10 mouse cellular contexts compared by ENCODE assay signal in genomic region chr13:76304637-76305122, GRCm38 (mm10). TPM values are rescaled to one million over a fixed set of nuclear protein-coding genes. Genes with fewer than 3 reads are reported as not detected.
DNase-seq lines count a peak whose midpoint lies in the region; ATAC-seq and TF ChIP-seq lines count a peak whose summit lies in the region.
"Had no signal": no experiment of that assay in that cellular context is flagged by ENCODE, and none has a peak within 500 bp of the region (broad histone marks: within the 10 kb centered on the region; RNA-seq: fewer than 3 reads in every experiment).

Fam81b (minus strand) TSS chr13:76305072.

- H3K4me3 ChIP-seq in forebrain, postnatal 0 days (ENCODE audit: low read depth, low read length): no peak within 1 kb of the TSS
- no peak within 1 kb of the TSS for H3K4me3 ChIP-seq in forebrain, embryonic 10.5 days
- H3K4me3 ChIP-seq in lung, embryonic 15.5 days: no peak within 1 kb of the TSS
- H3K4me3 ChIP-seq: liver, embryonic 15.5 days had no signal

- peak; percentile 43; the same call in 1 of the 2 replicates for TF ChIP-seq CTCF in forebrain, postnatal 0 days (IDR thresholded peaks at IDR 0.05; ENCODE audit: low read depth)

- H3K36me3 ChIP-seq in forebrain, postnatal 0 days (ENCODE audit: insufficient read depth): no peaks in the 10 kb centered on the region
- H3K36me3 ChIP-seq in forebrain, embryonic 10.5 days (replicated peaks): no peaks in the 10 kb centered on the region
- H3K36me3 ChIP-seq in lung, embryonic 15.5 days: no peaks in the 10 kb centered on the region
- H3K36me3 ChIP-seq: liver, embryonic 15.5 days had no signal

- no peak within 1 kb of the TSS for H3K27ac ChIP-seq in forebrain, postnatal 0 days (ENCODE audit: low read depth, low read length)
- no peak within 1 kb of the TSS for H3K27ac ChIP-seq in forebrain, embryonic 10.5 days
- H3K27ac ChIP-seq in lung, embryonic 15.5 days: peak within 1 kb of the TSS; percentile 48
- H3K27ac ChIP-seq: liver, embryonic 15.5 days had no signal

- no peak within 1 kb of the TSS for H3K9ac ChIP-seq in forebrain, postnatal 0 days
- H3K9ac ChIP-seq in lung, embryonic 15.5 days: no peak within 1 kb of the TSS
- H3K9ac ChIP-seq: liver, embryonic 15.5 days had no signal

- no peaks in the 10 kb centered on the region for H3K9me3 ChIP-seq in forebrain, postnatal 0 days (ENCODE audit: low read length)
- no peaks in the 10 kb centered on the region for H3K9me3 ChIP-seq in forebrain, embryonic 10.5 days
- H3K9me3 ChIP-seq in lung, embryonic 15.5 days: no peaks in the 10 kb centered on the region
- H3K9me3 ChIP-seq: liver, embryonic 15.5 days had no signal

- H3K4me1 ChIP-seq in forebrain, postnatal 0 days (ENCODE audit: insufficient read depth): 0 out of 2 replicates have a peak, but pooled peaks cover 3% of the 10 kb centered on the region
- H3K4me1 ChIP-seq in forebrain, embryonic 10.5 days: no peaks in the 10 kb centered on the region
- no peaks in the 10 kb centered on the region for H3K4me1 ChIP-seq in lung, embryonic 15.5 days
- H3K4me1 ChIP-seq: liver, embryonic 15.5 days had no signal

- WGBS in forebrain, postnatal 0 days: 39% methylated on average over 7 of the region's 7 CpGs
- WGBS in forebrain, embryonic 10.5 days: 46% methylated on average over 7 of the region's 7 CpGs
- 39% methylated on average over 7 of the region's 7 CpGs for WGBS in lung, embryonic 15.5 days

- H3K27me3 ChIP-seq in forebrain, postnatal 0 days (ENCODE audit: insufficient read depth, low read length): no peaks in the 10 kb centered on the region
- H3K27me3 ChIP-seq in forebrain, embryonic 10.5 days (ENCODE audit: poor library complexity, severe bottlenecking): no peaks in the 10 kb centered on the region
- no peaks in the 10 kb centered on the region for H3K27me3 ChIP-seq in lung, embryonic 15.5 days
- H3K27me3 ChIP-seq: liver, embryonic 15.5 days had no signal

- no peak for DNase-seq in forebrain, postnatal 0 days
- no peak for DNase-seq in forebrain, embryonic 10.5 days (ENCODE audit: extremely low spot score, low spot score)
- DNase-seq in lung, adult 18-20 months: no peak
- DNase-seq in ZHBTc4 (ENCODE audit: low read depth, low spot score): peak; percentile 52
- DNase-seq in retina, embryonic 14.5 days (ENCODE audit: low spot score): peak; percentile 51
- DNase-seq in spleen, postnatal 10 days (ENCODE audit: low spot score in 2 of 2): no peak

- H3K4me2 ChIP-seq in forebrain, postnatal 0 days (ENCODE audit: low read depth): no peak within 1 kb of the TSS
- H3K4me2 ChIP-seq in lung, embryonic 15.5 days: no peak within 1 kb of the TSS
- H3K4me2 ChIP-seq: liver, embryonic 15.5 days had no signal

- no peak for ATAC-seq in forebrain, postnatal 0 days
- no peak for ATAC-seq in lung, embryonic 15.5 days (ENCODE audit: borderline replicate concordance, extremely low read depth, low FRiP score, low TSS enrichment)
- ATAC-seq in erythroid progenitor cell, adult 5-6 weeks (replicated peaks; ENCODE audit: low FRiP score, poor library complexity, severe bottlenecking): no peak

RNA-seq across cellular contexts. Expression of gene Fam81b, which starts in this region (rescaled TPM):
- total RNA-seq in forebrain, postnatal 0 days (2014; rRNA removed): 0.15 TPM in 1 of 2 replicates, not detected in the other
- polyA plus RNA-seq in forebrain, postnatal 0 days (2015; fragmentation: Nextera tagmentation; extraction: Ambion mirVana): 0.44 and 0.58 TPM in 2 replicates
- polyA plus RNA-seq in forebrain, embryonic 10.5 days (2016; fragmentation: Nextera tagmentation; extraction: Ambion mirVana): not detected in 2 replicates
- 0.21 and 0.58 TPM in 2 replicates for polyA plus RNA-seq in lung, embryonic 15.5 days (2015; fragmentation: Nextera tagmentation; extraction: Ambion mirVana)
- not detected in 2 replicates for total RNA-seq in erythroid progenitor cell, adult 5-6 weeks (2015; ENCODE audit: low replicate concordance)
- not detected in 2 replicates for total RNA-seq in erythroid progenitor cell, adult 5-6 weeks (2017; ENCODE audit: low replicate concordance)
- polyA plus RNA-seq: liver, embryonic 15.5 days; urinary bladder, adult 2 months had no signal

Comparison
In these comparisons a context has a peak if more than half of its experiments do, and no peak if none do; other contexts are left out.
1. DNase-seq: peak in ZHBTc4 (single experiment) and retina, embryonic 14.5 days (single experiment); none in forebrain, postnatal 0 days (single experiment), forebrain, embryonic 10.5 days (single experiment), lung, adult 18-20 months (0 of 2) and spleen, postnatal 10 days (0 of 2).